Mouse (Mus musculus) megakaryocyte, embryonic 14.5 days (primary cell): Measurements from ENCODE around the gene Tgm4.

Experiments used
- FLI1 ChIP-seq: IDR thresholded peaks from 2 replicates; pipeline ENCODE4 v1.6.1; 2012; ENCODE audit warnings: low read length, inconsistent platforms, mixed read lengths
- GATA1 ChIP-seq: IDR thresholded peaks from 3 replicates; pipeline ENCODE4 v1.6.1; 2012; ENCODE audit warnings: mixed read lengths, low read length, inconsistent platforms, borderline replicate concordance

GRCm38 (mm10) chr9:123103425-123103824, 68.9 kb downstream of the Tgm4 start:
- no peak for TF ChIP-seq GATA1
- TF ChIP-seq FLI1 = no peak
